Mouse (Mus musculus): ENCODE results near the gene Gm11733.

Gm11733 gene

GRCm38 (mm10) chr11:117534912-117535311 is 50.7 kb downstream of the Gm11733 start:
- intact Hi-C loops (cut with DNase I), result no loop called here

- intact Hi-C loops (cut with DNase I), result no loop called here
Measured at GRCm38 (mm10) chr11:117535491-117536304, 51.5 kb downstream of the Gm11733 start.

DNA sequence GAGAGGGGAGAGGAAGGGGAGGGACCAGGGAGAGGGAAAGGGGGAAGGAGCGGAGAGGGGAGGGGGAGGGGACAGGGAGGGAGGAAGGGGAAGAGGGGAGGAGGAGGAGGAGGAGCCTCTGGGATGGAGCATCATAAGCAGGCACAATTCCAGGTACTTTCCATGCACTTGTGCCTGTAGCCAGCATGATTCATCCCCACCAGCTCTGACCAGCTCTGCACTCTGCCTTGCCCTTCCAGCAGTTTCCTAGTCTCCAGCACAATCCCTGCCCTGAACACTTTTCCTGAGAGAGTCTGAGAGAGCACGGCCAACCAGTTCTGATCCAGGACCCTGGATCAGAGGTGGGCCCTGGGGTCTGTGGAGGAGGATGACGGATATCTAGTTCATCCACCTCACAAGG is 52.4 kb downstream of the Gm11733 start:
- intact Hi-C loops (cut with DNase I), result no loop called here
